In the genomic region with DNA sequence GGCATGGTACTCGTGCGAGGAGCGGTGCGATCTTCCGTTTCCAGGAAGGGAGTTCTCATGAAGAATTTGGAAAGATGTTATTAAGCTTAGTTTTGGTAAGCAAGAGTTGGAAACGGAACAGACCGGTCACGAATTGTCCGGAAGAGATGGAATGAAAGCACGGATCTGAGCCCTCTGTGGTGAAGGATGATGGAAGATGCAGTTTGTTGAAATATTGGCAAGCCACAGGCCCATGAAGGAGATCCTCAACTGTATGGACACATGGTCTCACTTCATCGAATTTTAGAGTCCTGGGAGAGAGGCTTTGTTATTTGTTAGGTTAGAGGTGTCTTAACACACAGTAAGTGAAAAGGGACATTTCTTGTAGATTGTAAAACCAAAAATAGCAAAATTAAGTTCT, we compare ENCODE assay signal across 8 mouse cellular contexts. TPM values are rescaled to one million over a fixed set of nuclear protein-coding genes. Genes with fewer than 3 reads are reported as not detected.
A peak's percentile ranks its signal among the peaks of the same experiment; 100 is the strongest.
DNase-seq lines count a peak whose midpoint lies in the region; ATAC-seq and TF ChIP-seq lines count a peak whose summit lies in the region.

No protein-coding gene starts in this region.

- no peaks in the 10 kb centered on the region for H3K27me3 ChIP-seq in heart, adult 2 months (ENCODE audit: control insufficient read depth, insufficient read depth, low read length)
- H3K27me3 ChIP-seq in thymus, adult 2 months (ENCODE audit: control insufficient read depth, insufficient read depth, low read length), result no peaks in the 10 kb centered on the region
- H3K27me3 ChIP-seq in liver, embryonic 11.5 days (replicated peaks; ENCODE audit: control insufficient read depth, insufficient read depth, low read length), result no peaks in the 10 kb centered on the region
- H3K27me3 ChIP-seq in stomach, postnatal 0 days (ENCODE audit: control insufficient read depth, insufficient read depth, low read length), result no peaks in the 10 kb centered on the region

- peak overlapping the region; percentile 94 for H3K4me2 ChIP-seq in liver, embryonic 11.5 days
- peak overlapping the region; percentile 96 for H3K4me2 ChIP-seq in stomach, postnatal 0 days (replicated peaks; ENCODE audit: low read depth)

- H3K9ac ChIP-seq in heart, adult 2 months (ENCODE audit: low read depth, low read length), result peak overlapping the region; percentile 90
- peak overlapping the region; percentile 92 for H3K9ac ChIP-seq in liver, embryonic 11.5 days (ENCODE audit: low read depth, low read length)
- peak overlapping the region; percentile 80 for H3K9ac ChIP-seq in stomach, postnatal 0 days (ENCODE audit: low read length)

- H3K36me3 ChIP-seq in heart, adult 2 months (ENCODE audit: control insufficient read depth, insufficient read depth, low read length), result no peaks in the 10 kb centered on the region
- H3K36me3 ChIP-seq in thymus, adult 2 months (ENCODE audit: control insufficient read depth, insufficient read depth, low read length), result peaks cover 25% of the 10 kb centered on the region
- H3K36me3 ChIP-seq in liver, embryonic 11.5 days (ENCODE audit: control insufficient read depth, insufficient read depth, low read length), result peaks cover 38% of the 10 kb centered on the region
- peaks cover 25% of the 10 kb centered on the region for H3K36me3 ChIP-seq in stomach, postnatal 0 days (ENCODE audit: control insufficient read depth, insufficient read depth, low read length)

- no peak for DNase-seq in heart, adult 2 months
- no peak for DNase-seq in heart, postnatal 10 days
- no peak for DNase-seq in thymus, adult 2 months
- no peak for DNase-seq in thymus, adult 18-20 months
- DNase-seq in liver, embryonic 11.5 days (ENCODE audit: low spot score), result no peak
- DNase-seq in stomach, postnatal 0 days (ENCODE audit: low spot score), result no peak
- DNase-seq in frontal cortex, postnatal 10 days (ENCODE audit: low spot score in 2 of 2), result no peak
- DNase-seq in frontal cortex, adult 2 months (ENCODE audit: extremely low spot score in 1 of 2, low spot score in 1 of 2), result no peak

- intact Hi-C loops in heart, adult 2 months (cut with DNase I), result no loop called here
- intact Hi-C loops in heart, postnatal 10 days (cut with DNase I), result no loop called here

- 2% methylated on average over 11 of the region's 11 CpGs for WGBS in heart, adult 2 months
- WGBS in thymus, adult 2 months, result 4% methylated on average over 11 of the region's 11 CpGs
- WGBS in liver, embryonic 11.5 days, result 5% methylated on average over 11 of the region's 11 CpGs
- 4% methylated on average over 11 of the region's 11 CpGs for WGBS in stomach, postnatal 0 days

- no peak for TF ChIP-seq CTCF in heart, adult 2 months (IDR thresholded peaks at IDR 0.05)
- TF ChIP-seq CTCF in thymus, adult 2 months (IDR thresholded peaks at IDR 0.05; ENCODE audit: borderline replicate concordance, control insufficient read depth, extremely low read depth, insufficient read depth, low read length, poor library complexity), result no peak
- TF ChIP-seq CTCF in stomach, postnatal 0 days (IDR thresholded peaks at IDR 0.05; ENCODE audit: low read depth), result no peak

- no peaks in the 10 kb centered on the region for H3K79me2 ChIP-seq in heart, adult 2 months (replicated peaks; ENCODE audit: control insufficient read depth, insufficient read depth, low read length)

- no peak for TF ChIP-seq POLR2A in heart, adult 2 months (IDR thresholded peaks at IDR 0.05; ENCODE audit: insufficient read depth, low read depth, low read length)
- no peak for TF ChIP-seq POLR2A in thymus, adult 2 months (IDR thresholded peaks at IDR 0.05; ENCODE audit: control insufficient read depth, extremely low read depth, insufficient read depth, low read length, poor library complexity)

- no peak for ATAC-seq in liver, embryonic 11.5 days (replicated peaks; ENCODE audit: low FRiP score)
- ATAC-seq in stomach, postnatal 0 days (ENCODE audit: low FRiP score, low TSS enrichment), result no peak

- no peaks in the 10 kb centered on the region for H3K9me3 ChIP-seq in liver, embryonic 11.5 days (ENCODE audit: control insufficient read depth, low read length)
- H3K9me3 ChIP-seq in stomach, postnatal 0 days (ENCODE audit: control insufficient read depth, low read length), result no peaks in the 10 kb centered on the region

- peak overlapping the region; percentile 93 for H3K27ac ChIP-seq in heart, adult 2 months
- no peak overlapping the region for H3K27ac ChIP-seq in thymus, adult 2 months (ENCODE audit: control insufficient read depth, insufficient read depth, low read length)
- H3K27ac ChIP-seq in liver, embryonic 11.5 days (ENCODE audit: low read depth, low read length), result peak overlapping the region; percentile 86
- H3K27ac ChIP-seq in stomach, postnatal 0 days (replicated peaks), result no peak overlapping the region

- no peak for TF ChIP-seq EP300 in heart, adult 2 months (IDR thresholded peaks at IDR 0.05; ENCODE audit: insufficient read depth, low read depth, low read length)
- TF ChIP-seq EP300 in stomach, postnatal 0 days (optimal IDR thresholded peaks at IDR 0.05), result no peak

- H3K4me3 ChIP-seq in heart, adult 2 months, result peak overlapping the region; percentile 68
- H3K4me3 ChIP-seq in thymus, adult 2 months (ENCODE audit: control insufficient read depth, insufficient read depth, low read length), result peak overlapping the region; percentile 77
- H3K4me3 ChIP-seq in liver, embryonic 11.5 days (ENCODE audit: low read depth, low read length), result peak overlapping the region; percentile 93
- peak overlapping the region; percentile 76 for H3K4me3 ChIP-seq in stomach, postnatal 0 days (ENCODE audit: low read depth, low read length)

- peaks cover 1% of the 10 kb centered on the region; the same call in 1 of the 2 replicates for H3K4me1 ChIP-seq in heart, adult 2 months (ENCODE audit: control insufficient read depth, insufficient read depth, low read length)
- H3K4me1 ChIP-seq in thymus, adult 2 months (replicated peaks; ENCODE audit: control insufficient read depth, insufficient read depth, low read length), result peaks cover 13% of the 10 kb centered on the region
- peaks cover 9% of the 10 kb centered on the region for H3K4me1 ChIP-seq in liver, embryonic 11.5 days (replicated peaks; ENCODE audit: control insufficient read depth, insufficient read depth, low read length)
- no peaks in the 10 kb centered on the region; the same call in 1 of the 2 replicates for H3K4me1 ChIP-seq in stomach, postnatal 0 days (replicated peaks; ENCODE audit: control insufficient read depth, insufficient read depth)

RNA-seq across cellular contexts. Expression of a gene that starts 0.8 kb away (rescaled TPM):
- 10 to 100 TPM; 18.9 to 20.3 TPM for total RNA-seq in heart, adult 2 months (2021)
- 8.3 and 13.6 TPM in 2 replicates for polyA plus RNA-seq in heart, adult 2 months (2012; rRNA removed)
- 10 to 100 TPM; 23.7 to 25.3 TPM for total RNA-seq in heart, postnatal 10 days (2021)
- polyA plus RNA-seq in thymus, adult 2 months (2012; rRNA removed), result 26.4 and 28.6 TPM in 2 replicates
- polyA plus RNA-seq in liver, embryonic 11.5 days (2014; fragmentation: Nextera tagmentation; extraction: Ambion mirVana), result 114 and 125 TPM in 2 replicates
- polyA plus RNA-seq in stomach, postnatal 0 days (2015; fragmentation: Nextera tagmentation; extraction: Ambion mirVana), result 25.0 and 26.6 TPM in 2 replicates
- 22.0 and 22.3 TPM in 2 replicates for polyA plus RNA-seq in frontal cortex, adult 2 months (2012; rRNA removed)

RNA-seq across cellular contexts. Expression of a gene that starts 12.6 kb away (rescaled TPM):
- 1 to 10 TPM; 5.7 to 7.0 TPM for total RNA-seq in heart, adult 2 months (2021)
- 19.7 and 21.8 TPM in 2 replicates for polyA plus RNA-seq in heart, adult 2 months (2012; rRNA removed)
- total RNA-seq in heart, postnatal 10 days (2021), result 10 to 100 TPM; 13.0 to 17.8 TPM
- 90.4 and 94.6 TPM in 2 replicates for polyA plus RNA-seq in thymus, adult 2 months (2012; rRNA removed)
- 7.7 and 9.9 TPM in 2 replicates for polyA plus RNA-seq in liver, embryonic 11.5 days (2014; fragmentation: Nextera tagmentation; extraction: Ambion mirVana)
- polyA plus RNA-seq in stomach, postnatal 0 days (2015; fragmentation: Nextera tagmentation; extraction: Ambion mirVana), result 4.4 and 5.7 TPM in 2 replicates
- polyA plus RNA-seq in frontal cortex, adult 2 months (2012; rRNA removed), result 86.9 and 94.3 TPM in 2 replicates

RNA-seq across cellular contexts. Expression of a gene that starts 33.8 kb away (rescaled TPM):
- total RNA-seq in heart, adult 2 months (2021), result 1,000 to 10,000 TPM; 4,018 to 4,312 TPM
- 7,726 and 8,318 TPM in 2 replicates for polyA plus RNA-seq in heart, adult 2 months (2012; rRNA removed)
- 1,000 to 10,000 TPM; 3,414 to 3,559 TPM for total RNA-seq in heart, postnatal 10 days (2021)
- polyA plus RNA-seq in thymus, adult 2 months (2012; rRNA removed), result 3,688 and 4,326 TPM in 2 replicates
- 2,450 and 2,526 TPM in 2 replicates for polyA plus RNA-seq in liver, embryonic 11.5 days (2014; fragmentation: Nextera tagmentation; extraction: Ambion mirVana)
- 920 and 1,103 TPM in 2 replicates for polyA plus RNA-seq in stomach, postnatal 0 days (2015; fragmentation: Nextera tagmentation; extraction: Ambion mirVana)
- 4,623 and 6,295 TPM in 2 replicates for polyA plus RNA-seq in frontal cortex, adult 2 months (2012; rRNA removed)

RNA-seq across cellular contexts. Expression of a gene that starts 36.7 kb away (rescaled TPM):
- total RNA-seq in heart, adult 2 months (2021), result 100 to 1,000 TPM in 1 of 2 experiments, 10 to 100 TPM in 1; 97.1 to 113 TPM
- 28.3 and 31.6 TPM in 2 replicates for polyA plus RNA-seq in heart, adult 2 months (2012; rRNA removed)
- total RNA-seq in heart, postnatal 10 days (2021), result 100 to 1,000 TPM; 170 to 183 TPM
- 127 and 211 TPM in 2 replicates for polyA plus RNA-seq in thymus, adult 2 months (2012; rRNA removed)
- 62.5 and 71.6 TPM in 2 replicates for polyA plus RNA-seq in liver, embryonic 11.5 days (2014; fragmentation: Nextera tagmentation; extraction: Ambion mirVana)
- 28.1 and 36.6 TPM in 2 replicates for polyA plus RNA-seq in stomach, postnatal 0 days (2015; fragmentation: Nextera tagmentation; extraction: Ambion mirVana)
- polyA plus RNA-seq in frontal cortex, adult 2 months (2012; rRNA removed), result 91.3 and 103 TPM in 2 replicates

RNA-seq across cellular contexts. Expression of a gene that starts 59.0 kb away (rescaled TPM):
- total RNA-seq in heart, adult 2 months (2021), result 10 to 100 TPM; 17.6 TPM
- 34.0 and 40.2 TPM in 2 replicates for polyA plus RNA-seq in heart, adult 2 months (2012; rRNA removed)
- total RNA-seq in heart, postnatal 10 days (2021), result 10 to 100 TPM; 42.3 to 51.8 TPM
- 430 and 598 TPM in 2 replicates for polyA plus RNA-seq in thymus, adult 2 months (2012; rRNA removed)
- 150 and 158 TPM in 2 replicates for polyA plus RNA-seq in liver, embryonic 11.5 days (2014; fragmentation: Nextera tagmentation; extraction: Ambion mirVana)
- 15.3 and 16.6 TPM in 2 replicates for polyA plus RNA-seq in stomach, postnatal 0 days (2015; fragmentation: Nextera tagmentation; extraction: Ambion mirVana)
- polyA plus RNA-seq in frontal cortex, adult 2 months (2012; rRNA removed), result 51.7 and 53.6 TPM in 2 replicates

Comparison
In these comparisons a context has a peak if more than half of its experiments do, and no peak if none do; other contexts are left out.
1. H3K27ac ChIP-seq: peak in heart, adult 2 months (single experiment) and liver, embryonic 11.5 days (single experiment); none in thymus, adult 2 months (single experiment) and stomach, postnatal 0 days (single experiment).
2. Peak in every context shown above with its lines, with median percentiles within 50 percentile points of each other: H3K4me3 ChIP-seq and H3K9ac ChIP-seq.